Mouse (Mus musculus) hindbrain, embryonic 15.5 days (tissue): ENCODE data around the gene Spns3. TPM values are rescaled to one million over a fixed set of nuclear protein-coding genes. Genes with fewer than 3 reads are reported as not detected.

Experiments used
- ATAC-seq: fragments of 200-750 bp; cut with Nextera tagmentation; 2 replicates; pipeline ENCODE4 v1.8.0; 2017; ENCODE audit warnings: low read depth, moderate number of reproducible peaks, moderate TSS enrichment; ENCODE audit not compliant: low FRiP score
- H3K27ac ChIP-seq: fragments of 300-500 bp; sonication (generic); replicated peaks from 2 replicates; pipeline ENCODE4 v1.5.1; 2015; ENCODE audit warnings: mild to moderate bottlenecking, inconsistent platforms
- H3K27me3 ChIP-seq: fragments of 300-500 bp; sonication (generic); 2 replicates; pipeline ENCODE4 v1.6.1; 2015; ENCODE audit warnings: control low read depth, inconsistent platforms
- H3K36me3 ChIP-seq: fragments of 300-500 bp; sonication (generic); 2 replicates; pipeline ENCODE4 v1.6.1; 2015; ENCODE audit warnings: control low read depth, inconsistent platforms
- H3K4me1 ChIP-seq: fragments of 300-500 bp; sonication (generic); replicated peaks from 2 replicates; pipeline ENCODE4 v1.6.1; 2015; ENCODE audit warnings: control low read depth, inconsistent platforms
- H3K4me2 ChIP-seq: fragments of 300-500 bp; sonication (generic); 2 replicates; pipeline ENCODE4 v1.6.1; 2015; ENCODE audit warnings: moderate library complexity, mild to moderate bottlenecking, inconsistent platforms
- H3K4me3 ChIP-seq: fragments of 300-500 bp; sonication (generic); 2 replicates; pipeline ENCODE4 v1.5.1; 2015; ENCODE audit warnings: mild to moderate bottlenecking, inconsistent platforms
- H3K9ac ChIP-seq: fragments of 300-500 bp; sonication (generic); 2 replicates; pipeline ENCODE4 v1.6.1; 2015; ENCODE audit warnings: inconsistent platforms
- H3K9me3 ChIP-seq: fragments of 300-500 bp; sonication (generic); 2 replicates; pipeline ENCODE4 v1.6.1; 2016; ENCODE audit warnings: control low read depth, inconsistent platforms
- WGBS: fragments of 180-500 bp; shearing (Covaris S2); methylation state at CpG from one replicate; pipeline ENCODE4 v1.1.7; 2015; 5-methylcytosine and 5-hydroxymethylcytosine counted together
- polyA plus RNA-seq: library from polyadenylated mRNA; unstranded; fragments of >200 nt; fragmentation: Nextera tagmentation; extraction: Ambion mirVana; gene quantifications from 2 replicates; pipeline ENCODE4 v1.2.1, GENCODE M21; 2015

The Spns3 gene
- polyA plus RNA-seq, 1 experiment from 2014 or later: 0.18 TPM

- no peaks in the 10 kb centered on the region for H3K27me3 ChIP-seq
- 0 out of 2 replicates have a peak, but pooled peaks cover 2% of the 10 kb centered on the region for H3K36me3 ChIP-seq
- 76% methylated on average over 7 of the region's 7 CpGs for WGBS
- H3K9me3 ChIP-seq: no peaks in the 10 kb centered on the region
- peaks cover 29% of the 10 kb centered on the region for H3K4me1 ChIP-seq
- H3K27ac ChIP-seq: no peak overlapping the region
- no peak for ATAC-seq
- no peak overlapping the region for H3K4me3 ChIP-seq
- H3K4me2 ChIP-seq: no peak overlapping the region
- no peak overlapping the region for H3K9ac ChIP-seq
Measured at GRCm38 (mm10) chr11:72475408-72475807, 74.9 kb downstream of the Spns3 start.

- Histone ChIP-seq H3K4me1 (peaks cover 29% of the 10 kb centered on the region), H3K4me3 (no peak overlapping the region), H3K27ac (no peak overlapping the region), H3K9ac (no peak overlapping the region), H3K27me3 (no peaks in the 10 kb centered on the region), H3K4me2 (no peak overlapping the region), H3K36me3 (0 out of 2 replicates have a peak, but pooled peaks cover 2% of the 10 kb centered on the region), H3K9me3 (no peaks in the 10 kb centered on the region)
- no peak for ATAC-seq
- WGBS: 85% methylated on average over 3 of the region's 3 CpGs
Measured at GRCm38 (mm10) chr11:72474926-72475325, 75.4 kb downstream of the Spns3 start.

- no peaks in the 10 kb centered on the region for H3K9me3 ChIP-seq
- peaks cover 37% of the 10 kb centered on the region for H3K4me1 ChIP-seq
- H3K9ac ChIP-seq: no peak overlapping the region
- 91% methylated on average over 4 of the region's 4 CpGs for WGBS
- no peak overlapping the region for H3K4me2 ChIP-seq
- no peak overlapping the region for H3K4me3 ChIP-seq
- 0 out of 2 replicates have a peak, but pooled peaks cover 2% of the 10 kb centered on the region for H3K36me3 ChIP-seq
- H3K27me3 ChIP-seq: no peaks in the 10 kb centered on the region
- no peak overlapping the region for H3K27ac ChIP-seq
- no peak for ATAC-seq
Measured at GRCm38 (mm10) chr11:72473540-72473939, 76.8 kb downstream of the Spns3 start.

GRCm38 (mm10) chr11:72471381-72471780 lies 78.9 kb downstream of the Spns3 start:
- Histone ChIP-seq H3K9ac (no peak overlapping the region), H3K27ac (no peak overlapping the region), H3K27me3 (no peaks in the 10 kb centered on the region), H3K4me1 (peaks cover 28% of the 10 kb centered on the region), H3K36me3 (0 out of 2 replicates have a peak, but pooled peaks cover 2% of the 10 kb centered on the region), H3K4me2 (no peak overlapping the region), H3K9me3 (no peaks in the 10 kb centered on the region), H3K4me3 (no peak overlapping the region)
- no peak for ATAC-seq
- 61% methylated on average over 6 of the region's 6 CpGs for WGBS

GRCm38 (mm10) chr11:72470004-72470403 lies 80.3 kb downstream of the Spns3 start:
- Histone ChIP-seq H3K27ac (no peak overlapping the region), H3K27me3 (no peaks in the 10 kb centered on the region), H3K9me3 (no peaks in the 10 kb centered on the region), H3K36me3 (0 out of 2 replicates have a peak, but pooled peaks cover 2% of the 10 kb centered on the region), H3K9ac (no peak overlapping the region), H3K4me3 (no peak overlapping the region), H3K4me2 (no peak overlapping the region), H3K4me1 (peaks cover 17% of the 10 kb centered on the region)
- 68% methylated on average over 4 of the region's 4 CpGs for WGBS
- ATAC-seq: no peak

- 21% methylated on average over 5 of the region's 5 CpGs for WGBS
- Histone ChIP-seq H3K4me1 (peaks cover 17% of the 10 kb centered on the region), H3K4me2 (no peak overlapping the region), H3K27me3 (no peaks in the 10 kb centered on the region), H3K9me3 (no peaks in the 10 kb centered on the region), H3K27ac (peak overlapping the region; percentile 40), H3K36me3 (0 out of 2 replicates have a peak, but pooled peaks cover under 1% of the 10 kb centered on the region), H3K9ac (no peak overlapping the region), H3K4me3 (no peak overlapping the region)
- ATAC-seq: peak; percentile 69; the same call in 1 of the 2 replicates
Measured at GRCm38 (mm10) chr11:72469217-72469616, 81.1 kb downstream of the Spns3 start.

- Histone ChIP-seq H3K4me1 (peaks cover 17% of the 10 kb centered on the region), H3K4me3 (no peak overlapping the region), H3K9me3 (no peaks in the 10 kb centered on the region), H3K4me2 (no peak overlapping the region), H3K27me3 (no peaks in the 10 kb centered on the region), H3K9ac (no peak overlapping the region), H3K36me3 (peaks cover under 1% of the 10 kb centered on the region; the same call in 1 of the 2 replicates), H3K27ac (peak overlapping the region; percentile 40)
- WGBS: 73% methylated on average over 5 of the region's 5 CpGs
- ATAC-seq: no peak
Measured at GRCm38 (mm10) chr11:72468525-72468924, 81.8 kb downstream of the Spns3 start.

- peaks cover 17% of the 10 kb centered on the region for H3K4me1 ChIP-seq
- ATAC-seq: 0 out of 2 replicates have a peak, but pooled peaks have one; percentile 32
- H3K9ac ChIP-seq: no peak overlapping the region
- 73% methylated on average over 11 of the region's 11 CpGs for WGBS
- H3K36me3 ChIP-seq: peaks cover 9% of the 10 kb centered on the region; the same call in 1 of the 2 replicates
- no peaks in the 10 kb centered on the region for H3K9me3 ChIP-seq
- H3K4me3 ChIP-seq: no peak overlapping the region
- no peak overlapping the region for H3K4me2 ChIP-seq
- H3K27ac ChIP-seq: peak overlapping the region; percentile 17; the same call in 1 of the 2 replicates
- H3K27me3 ChIP-seq: no peaks in the 10 kb centered on the region
Measured at GRCm38 (mm10) chr11:72466694-72467507, 83.4 kb downstream of the Spns3 start.

GRCm38 (mm10) chr11:72465978-72466693 lies 84.2 kb downstream of the Spns3 start:
- 63% methylated on average over 11 of the region's 11 CpGs for WGBS
- 0 out of 2 replicates have a peak overlapping the region, but pooled peaks have one; percentile 17 for H3K27ac ChIP-seq
- H3K4me3 ChIP-seq: no peak overlapping the region
- H3K36me3 ChIP-seq: peaks cover 9% of the 10 kb centered on the region; the same call in 1 of the 2 replicates
- H3K4me1 ChIP-seq: peaks cover 17% of the 10 kb centered on the region
- no peak overlapping the region for H3K4me2 ChIP-seq
- no peaks in the 10 kb centered on the region for H3K27me3 ChIP-seq
- no peak for ATAC-seq
- no peaks in the 10 kb centered on the region for H3K9me3 ChIP-seq
- no peak overlapping the region for H3K9ac ChIP-seq

GRCm38 (mm10) chr11:72464821-72465220 lies 85.5 kb downstream of the Spns3 start:
- WGBS: 51% methylated on average over 3 of the region's 3 CpGs
- no peak overlapping the region for H3K27ac ChIP-seq
- no peak overlapping the region for H3K4me2 ChIP-seq
- peaks cover 17% of the 10 kb centered on the region for H3K4me1 ChIP-seq
- peaks cover 12% of the 10 kb centered on the region; the same call in 1 of the 2 replicates for H3K36me3 ChIP-seq
- no peaks in the 10 kb centered on the region for H3K27me3 ChIP-seq
- no peak overlapping the region for H3K4me3 ChIP-seq
- no peak for ATAC-seq
- H3K9ac ChIP-seq: no peak overlapping the region
- H3K9me3 ChIP-seq: no peaks in the 10 kb centered on the region

- no peaks in the 10 kb centered on the region for H3K27me3 ChIP-seq
- H3K9me3 ChIP-seq: no peaks in the 10 kb centered on the region
- H3K27ac ChIP-seq: no peak overlapping the region
- H3K4me3 ChIP-seq: no peak overlapping the region
- 38% methylated on average over 5 of the region's 5 CpGs for WGBS
- H3K9ac ChIP-seq: no peak overlapping the region
- ATAC-seq: no peak
- H3K4me2 ChIP-seq: no peak overlapping the region
- peaks cover 12% of the 10 kb centered on the region; the same call in 1 of the 2 replicates for H3K36me3 ChIP-seq
- H3K4me1 ChIP-seq: no peaks in the 10 kb centered on the region
Measured at GRCm38 (mm10) chr11:72461500-72461981, 88.8 kb downstream of the Spns3 start.

GRCm38 (mm10) chr11:72458502-72458901 lies 91.8 kb downstream of the Spns3 start:
- Histone ChIP-seq H3K9ac (no peak overlapping the region), H3K4me2 (no peak overlapping the region), H3K27ac (no peak overlapping the region), H3K4me1 (peaks cover 5% of the 10 kb centered on the region; the same call in 1 of the 2 replicates), H3K9me3 (no peaks in the 10 kb centered on the region), H3K36me3 (peaks cover 14% of the 10 kb centered on the region; the same call in 1 of the 2 replicates), H3K4me3 (no peak overlapping the region), H3K27me3 (no peaks in the 10 kb centered on the region)
- WGBS: 88% methylated on average over 3 of the region's 3 CpGs
- ATAC-seq: no peak
